Mouse (Mus musculus) bone marrow macrophage, adult 2 months (primary cell): ENCODE measurements around the gene Tex26.

ENCODE experiments used
- CTCF ChIP-seq: IDR thresholded peaks from 2 replicates; pipeline ENCODE4 v1.5.1; 2012; ENCODE audit warnings: low read depth, mild to moderate bottlenecking, low read length, moderate library complexity
- POLR2A ChIP-seq: IDR thresholded peaks from 2 replicates; pipeline ENCODE4 v1.6.1; 2012; ENCODE audit warnings: mild to moderate bottlenecking, low read depth, low read length, borderline replicate concordance

GRCm38 (mm10) chr5:149442277-149442660 lies 2.8 kb downstream of the Tex26 start:
- TF ChIP-seq POLR2A = no peak
- no peak for TF ChIP-seq CTCF
